Mouse (Mus musculus) R1 (cell line): Measurements from ENCODE around the gene Zfp334.
A peak's percentile ranks its signal among the peaks of the same experiment; 100 is the strongest.

Source experiments
- DNase-seq: peaks from one replicate; pipeline ENCODE4 v3.0.0-alpha.2; 2018; ENCODE audit warnings: low read depth, low spot score

The Zfp334 gene

GRCm38 (mm10) chr2:165387844-165388495 lies at the start of gene Zfp334:
TSS of gene Zfp334 (minus strand) at chr2:165388259.
- peak; percentile 93 for DNase-seq

DNA sequence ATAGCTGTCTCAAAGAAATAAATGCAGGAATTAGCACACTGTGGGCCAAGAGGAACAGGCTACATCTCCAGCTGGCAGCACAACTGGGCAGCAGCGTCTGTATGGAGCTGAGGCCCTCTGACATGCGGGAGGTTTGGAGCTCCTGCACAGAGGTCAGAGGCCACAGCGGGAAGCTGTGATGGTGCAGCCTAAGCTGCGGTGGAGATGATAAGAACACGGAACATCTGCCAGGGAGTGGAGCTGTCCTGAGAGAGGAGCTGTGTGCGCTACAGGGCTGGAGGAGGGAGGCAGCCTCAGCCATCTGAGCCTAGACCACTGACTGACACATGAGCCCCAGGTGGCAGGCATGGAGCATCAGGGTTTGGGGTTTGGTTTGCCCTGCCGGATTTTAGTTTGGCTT lies 40.6 kb upstream of the Zfp334 start:
- no peak for DNase-seq

GRCm38 (mm10) chr2:165420195-165420594 lies 32.1 kb upstream of the Zfp334 start:
- DNase-seq = no peak

DNA sequence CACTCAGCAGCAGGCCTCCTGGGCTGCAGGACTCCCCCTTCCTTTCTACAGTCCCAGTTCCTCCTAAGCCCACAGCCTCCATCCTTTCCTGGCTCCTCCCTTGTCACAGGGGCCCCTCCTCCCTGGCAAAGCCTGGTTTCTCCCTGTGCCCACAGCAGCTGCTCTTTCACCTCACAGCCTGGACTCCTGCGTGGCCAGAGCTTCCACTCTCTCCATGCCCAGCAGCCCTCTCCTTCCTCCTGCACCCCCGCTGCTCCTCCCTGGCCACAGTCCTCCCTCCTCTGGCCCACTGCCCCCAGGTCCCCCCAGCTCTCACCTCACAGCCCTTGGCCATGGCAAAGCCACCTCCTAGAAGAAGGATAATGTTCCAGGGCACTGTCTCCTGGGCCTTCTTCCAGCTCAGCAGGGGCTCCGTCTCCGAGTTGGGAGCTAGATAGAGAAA lies 31.6 kb upstream of the Zfp334 start:
- no peak for DNase-seq

GRCm38 (mm10) chr2:165418577-165418976 lies 30.5 kb upstream of the Zfp334 start:
- DNase-seq = no peak

- no peak for DNase-seq
Measured at GRCm38 (mm10) chr2:165417291-165417690, 29.2 kb upstream of the Zfp334 start.

DNA sequence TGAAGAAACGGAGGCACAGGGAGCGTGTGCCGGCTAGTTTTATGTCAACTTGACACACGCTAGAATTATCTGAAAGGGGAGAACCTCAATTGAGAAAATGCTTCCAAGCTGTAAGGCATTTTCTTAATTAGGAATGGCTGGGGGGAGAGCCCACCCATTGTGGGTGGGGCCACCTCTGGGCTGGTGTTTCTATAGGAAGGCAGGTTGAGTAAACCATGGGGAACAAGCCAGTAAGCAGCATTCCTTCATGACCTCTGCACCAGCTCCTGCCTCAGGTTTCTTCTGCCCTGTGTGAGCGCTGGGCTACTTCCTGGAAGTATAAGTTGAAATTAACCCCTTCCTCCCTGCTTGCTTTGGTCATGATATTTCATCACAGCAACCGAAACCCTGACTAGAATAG lies 27.7 kb upstream of the Zfp334 start:
- no peak for DNase-seq

GRCm38 (mm10) chr2:165415141-165415721 lies 27.2 kb upstream of the Zfp334 start:
- no peak for DNase-seq

- DNase-seq = no peak
Measured at GRCm38 (mm10) chr2:165414321-165414720, 26.3 kb upstream of the Zfp334 start.

DNA sequence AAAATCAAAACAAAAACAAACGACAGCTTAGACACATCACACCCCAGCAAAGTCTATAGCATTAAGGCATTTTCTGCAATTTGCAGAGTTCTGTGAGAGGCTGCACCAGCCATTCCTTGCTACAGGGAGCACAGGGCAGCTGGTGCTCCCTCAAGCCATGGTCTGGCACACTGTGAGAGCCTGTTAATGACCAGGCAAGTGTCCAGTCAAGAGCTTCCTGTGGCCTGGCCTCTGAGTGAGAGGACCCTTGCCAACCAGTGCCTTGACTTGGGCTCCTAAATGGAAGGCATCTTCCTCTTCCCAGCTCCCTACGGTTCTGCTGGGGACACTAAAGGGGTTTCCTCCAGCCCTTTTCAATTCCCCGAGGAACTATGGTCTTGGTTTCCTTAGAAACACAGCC lies 25.8 kb upstream of the Zfp334 start:
- no peak for DNase-seq

- DNase-seq = peak; percentile 62
Measured at GRCm38 (mm10) chr2:165407700-165408301, 19.7 kb upstream of the Zfp334 start.

GRCm38 (mm10) chr2:165405351-165405750 lies 17.3 kb upstream of the Zfp334 start:
- no peak for DNase-seq

DNA sequence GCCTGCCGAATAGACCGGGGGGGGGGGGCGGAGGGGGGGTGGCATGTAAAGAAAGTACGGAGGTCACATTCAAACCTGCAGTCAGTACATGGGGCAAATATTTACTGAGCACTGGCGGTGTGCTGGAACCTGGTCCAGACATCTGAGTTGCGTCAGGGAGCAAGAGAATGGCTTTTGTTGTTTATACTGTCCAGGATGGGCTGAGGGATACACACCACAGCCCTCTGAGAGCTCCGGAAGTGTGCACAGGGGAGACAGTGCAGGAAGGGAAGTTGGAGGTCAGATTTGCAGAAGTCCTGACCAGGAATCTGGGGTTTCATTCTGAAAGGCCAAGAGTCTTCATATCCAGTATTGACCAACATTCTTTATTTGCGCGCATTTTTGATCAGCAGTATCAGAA lies 16.9 kb upstream of the Zfp334 start:
- no peak for DNase-seq

- DNase-seq = peak; percentile 89
Measured at GRCm38 (mm10) chr2:165398164-165398785, 10.2 kb upstream of the Zfp334 start.

DNA sequence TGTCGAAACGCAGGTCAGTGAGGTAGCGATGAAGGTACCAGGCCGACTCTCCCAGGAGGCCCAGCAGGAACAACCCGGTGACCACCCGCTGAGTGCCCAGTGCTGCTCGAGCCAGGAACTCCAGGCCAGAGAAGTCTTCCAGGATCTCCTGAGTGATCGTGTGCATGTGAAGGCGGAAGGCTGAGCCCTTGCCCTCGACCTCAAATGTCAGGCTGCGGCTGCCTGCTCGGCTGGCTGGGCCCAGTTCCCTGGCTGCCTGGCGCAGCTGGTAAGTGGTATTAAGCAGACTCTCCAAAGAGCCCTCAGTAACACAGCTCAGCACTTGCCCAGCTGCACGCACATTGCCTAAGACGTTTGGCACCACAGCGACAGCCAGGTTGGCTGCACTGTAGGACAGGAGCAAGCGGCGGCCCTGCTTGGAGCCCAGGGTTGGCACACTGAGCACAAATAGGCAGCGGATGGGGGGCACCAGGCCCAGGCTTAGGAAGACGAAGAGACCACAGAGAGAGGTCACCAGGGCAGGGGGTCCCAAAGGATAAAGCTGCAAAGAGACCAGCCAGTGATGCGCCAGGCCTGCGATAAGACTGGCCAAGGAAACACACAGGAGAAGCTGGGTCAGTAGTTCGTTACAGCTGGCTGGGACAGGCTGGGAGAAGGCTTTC lies 9.6 kb upstream of the Zfp334 start:
- DNase-seq = peak; percentile 39

GRCm38 (mm10) chr2:165396831-165397501 lies 8.9 kb upstream of the Zfp334 start:
- DNase-seq = no peak

DNA sequence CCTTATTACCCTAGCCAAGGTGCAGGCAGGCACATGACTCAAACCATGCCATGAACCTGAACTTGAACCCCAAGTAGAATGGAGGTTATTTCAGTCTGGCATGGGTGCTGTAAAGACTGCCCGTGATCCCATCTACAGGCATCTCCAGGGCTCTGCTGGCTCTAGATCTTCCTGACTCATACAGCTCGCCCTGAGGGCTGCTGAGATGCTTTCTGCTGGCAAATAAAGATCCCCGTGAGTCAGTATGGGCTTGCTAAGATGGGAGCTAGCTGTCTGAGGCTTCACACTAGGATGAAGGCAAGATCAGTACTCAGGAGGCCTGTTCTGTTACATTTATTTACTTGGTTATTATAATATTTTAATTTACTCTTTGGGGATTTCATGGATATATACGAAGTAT lies 4.1 kb upstream of the Zfp334 start:
- no peak for DNase-seq

DNA sequence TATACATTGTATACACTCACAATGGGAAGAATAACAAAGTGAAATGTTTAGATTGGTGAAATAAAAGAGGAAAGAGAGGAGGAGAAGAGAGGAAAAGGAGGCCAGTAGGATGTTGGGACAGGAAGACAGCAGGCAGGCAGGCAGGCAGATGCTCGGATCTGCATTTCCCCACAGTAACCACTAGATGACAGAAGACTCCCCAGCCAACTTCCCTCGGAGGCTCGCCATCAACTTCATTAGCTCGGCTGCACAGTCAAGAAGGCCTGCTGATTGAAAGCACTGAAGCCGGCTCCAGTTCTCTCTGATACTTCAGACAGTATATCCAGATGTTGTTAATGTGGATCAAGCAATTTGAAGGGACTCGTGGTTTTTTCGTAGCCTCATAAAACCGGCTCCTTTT lies 3.5 kb upstream of the Zfp334 start:
- DNase-seq = peak; percentile 68

DNA sequence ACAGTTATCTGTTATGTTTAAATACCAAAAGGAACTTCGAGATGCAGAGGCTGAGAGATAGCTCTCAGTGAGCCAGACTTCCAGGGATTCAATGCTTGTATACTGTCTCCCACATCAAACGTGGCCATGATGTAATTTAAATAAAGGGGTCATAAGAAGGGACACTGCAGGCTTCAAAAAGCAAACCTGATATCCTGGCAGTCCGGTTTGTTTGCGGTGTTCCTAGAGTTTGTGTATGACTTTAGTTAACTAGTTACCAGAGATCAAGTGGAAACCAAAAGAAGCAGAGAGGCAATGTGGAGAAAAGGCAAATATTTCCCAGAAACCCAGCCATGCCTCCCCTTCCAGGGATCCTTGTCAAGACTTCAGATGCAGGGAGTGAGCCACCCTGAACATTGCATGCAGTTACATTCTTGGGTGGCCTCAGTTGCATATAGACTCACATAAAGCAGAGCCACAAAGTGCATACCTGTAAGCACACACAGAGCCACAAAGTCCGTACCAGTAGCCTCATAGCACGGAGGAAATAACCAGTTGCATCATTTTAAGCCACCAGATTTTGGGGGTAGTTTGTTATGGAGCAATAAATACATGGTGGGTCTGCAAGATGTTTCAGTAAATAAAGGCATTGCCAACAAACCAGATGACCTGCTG lies 1.4 kb upstream of the Zfp334 start:
- no peak for DNase-seq

DNA sequence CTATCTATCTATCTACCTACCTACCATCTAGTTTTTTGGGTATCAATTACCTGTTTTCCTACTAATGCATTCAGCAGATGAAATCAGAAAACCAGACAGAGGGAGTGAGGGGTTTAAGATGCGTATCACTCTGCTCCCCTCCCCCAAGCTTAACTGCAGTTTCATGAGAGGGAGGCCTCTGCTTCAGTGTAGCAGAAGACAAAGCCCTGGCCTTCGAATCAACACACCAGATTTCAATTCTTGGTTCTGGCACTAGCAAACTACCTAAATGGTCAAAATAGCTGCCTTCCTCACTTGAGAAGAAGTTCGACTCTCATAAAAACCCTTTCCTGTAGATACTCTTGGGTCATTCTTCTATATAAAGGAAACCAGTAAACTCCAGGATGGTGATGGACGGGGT lies 689 bp downstream of the Zfp334 start:
- no peak for DNase-seq

GRCm38 (mm10) chr2:165380050-165380449 lies 8.0 kb downstream of the Zfp334 start:
- peak; percentile 54 for DNase-seq
